Mouse (Mus musculus): ENCODE data around the gene Golgb1. TPM values are rescaled to one million over a fixed set of nuclear protein-coding genes. Genes with fewer than 3 reads are reported as not detected.

Golgb1 gene
- total and polyA plus RNA-seq, 2 experiments from 2014 or later = 22.5 to 47.3 TPM

GRCm38 (mm10) chr16:36851202-36851601 is 23.7 kb upstream of the Golgb1 start:
- Histone ChIP-seq H3K4me1 (ENCODE audit: control insufficient read depth, insufficient read depth) (no peaks in the 10 kb centered on the region), H3K9me3 (replicated peaks; ENCODE audit: control insufficient read depth, low read length) (no peaks in the 10 kb centered on the region), H3K4me2 (ENCODE audit: low read depth, low read length) (no peak overlapping the region), H3K27me3 (ENCODE audit: control insufficient read depth, insufficient read depth, low read length) (no peaks in the 10 kb centered on the region), H3K27ac (ENCODE audit: low read depth) (no peak overlapping the region), H3K9ac (replicated peaks; ENCODE audit: low read depth, low read length) (no peak overlapping the region), H3K36me3 (replicated peaks; ENCODE audit: control insufficient read depth, insufficient read depth, low read length) (peaks cover 18% of the 10 kb centered on the region), H3K4me3 (ENCODE audit: low read depth, low read length) (no peak overlapping the region)
- TF ChIP-seq CTCF (IDR thresholded peaks at IDR 0.05; ENCODE audit: low read depth) (no peak), EP300 (IDR thresholded peaks at IDR 0.05; ENCODE audit: low read depth) (no peak)
- DNase-seq (ENCODE audit: low spot score) (no peak), ATAC-seq (ENCODE audit: insufficient read depth, low read depth) (no peak)
- WGBS = 86% methylated on average over 3 of the region's 3 CpGs

- DNase-seq (ENCODE audit: low spot score) (no peak), ATAC-seq (ENCODE audit: insufficient read depth, low read depth) (no peak)
- no peaks in the 10 kb centered on the region for H3K4me1 ChIP-seq (ENCODE audit: control insufficient read depth, insufficient read depth)
- TF ChIP-seq CTCF (IDR thresholded peaks at IDR 0.05; ENCODE audit: low read depth) (no peak), EP300 (IDR thresholded peaks at IDR 0.05; ENCODE audit: low read depth) (no peak)
- no peak overlapping the region for H3K4me3 ChIP-seq (ENCODE audit: low read depth, low read length)
- H3K27me3 ChIP-seq (ENCODE audit: control insufficient read depth, insufficient read depth, low read length) = no peaks in the 10 kb centered on the region
- no peak overlapping the region for H3K9ac ChIP-seq (replicated peaks; ENCODE audit: low read depth, low read length)
- no peak overlapping the region for H3K4me2 ChIP-seq (ENCODE audit: low read depth, low read length)
- no peaks in the 10 kb centered on the region for H3K9me3 ChIP-seq (replicated peaks; ENCODE audit: control insufficient read depth, low read length)
- 0 out of 2 replicates have a peak, but pooled peaks cover 19% of the 10 kb centered on the region for H3K36me3 ChIP-seq (replicated peaks; ENCODE audit: control insufficient read depth, insufficient read depth, low read length)
- WGBS = 60% methylated on average over 3 of the region's 3 CpGs
- H3K27ac ChIP-seq (ENCODE audit: low read depth) = no peak overlapping the region
Measured at GRCm38 (mm10) chr16:36863585-36863984, 11.4 kb upstream of the Golgb1 start.

DNA sequence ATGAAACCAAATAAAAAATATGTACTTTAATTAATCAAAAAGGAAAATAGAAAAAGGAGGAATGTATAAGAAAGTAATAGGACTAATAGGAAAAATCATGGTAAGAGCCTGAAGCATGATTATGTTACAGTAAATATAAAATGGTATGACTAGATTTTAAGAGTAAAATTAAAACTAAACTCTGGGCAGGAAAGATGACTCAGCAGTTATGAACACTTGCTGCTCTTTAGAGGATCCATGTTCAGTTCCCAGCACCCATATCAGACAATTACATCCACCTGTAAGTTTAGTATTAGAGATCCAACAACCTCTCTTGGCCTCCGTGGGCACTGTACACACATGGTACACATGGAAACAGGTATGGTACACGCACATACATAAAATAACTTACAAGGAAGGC is 5.5 kb upstream of the Golgb1 start:
- DNase-seq (ENCODE audit: low spot score) (no peak), ATAC-seq (ENCODE audit: insufficient read depth, low read depth) (no peak)
- no peak overlapping the region for H3K4me2 ChIP-seq (ENCODE audit: low read depth, low read length)
- peaks cover 8% of the 10 kb centered on the region for H3K4me1 ChIP-seq (ENCODE audit: control insufficient read depth, insufficient read depth)
- H3K9me3 ChIP-seq (replicated peaks; ENCODE audit: control insufficient read depth, low read length) = no peaks in the 10 kb centered on the region
- no peak overlapping the region for H3K27ac ChIP-seq (ENCODE audit: low read depth)
- H3K36me3 ChIP-seq (replicated peaks; ENCODE audit: control insufficient read depth, insufficient read depth, low read length) = peaks cover 28% of the 10 kb centered on the region
- WGBS = 89% methylated on average over 2 of the region's 2 CpGs
- H3K9ac ChIP-seq (replicated peaks; ENCODE audit: low read depth, low read length) = no peak overlapping the region
- no peaks in the 10 kb centered on the region for H3K27me3 ChIP-seq (ENCODE audit: control insufficient read depth, insufficient read depth, low read length)
- H3K4me3 ChIP-seq (ENCODE audit: low read depth, low read length) = no peak overlapping the region
- TF ChIP-seq CTCF (IDR thresholded peaks at IDR 0.05; ENCODE audit: low read depth) (no peak), EP300 (IDR thresholded peaks at IDR 0.05; ENCODE audit: low read depth) (no peak)

GRCm38 (mm10) chr16:36875276-36875851 is 424 bp downstream of the Golgb1 start:
- peaks cover 12% of the 10 kb centered on the region for H3K4me1 ChIP-seq (ENCODE audit: control insufficient read depth, insufficient read depth)
- peak; percentile 19 for DNase-seq (ENCODE audit: low spot score)
- peak; percentile 47 for ATAC-seq (ENCODE audit: insufficient read depth, low read depth)
- peaks cover 10% of the 10 kb centered on the region for H3K36me3 ChIP-seq (replicated peaks; ENCODE audit: control insufficient read depth, insufficient read depth, low read length)
- peak overlapping the region; percentile 89 for H3K9ac ChIP-seq (replicated peaks; ENCODE audit: low read depth, low read length)
- TF ChIP-seq CTCF (IDR thresholded peaks at IDR 0.05; ENCODE audit: low read depth) = no peak
- no peak for TF ChIP-seq EP300 (IDR thresholded peaks at IDR 0.05; ENCODE audit: low read depth)
- peak overlapping the region; percentile 94 for H3K4me3 ChIP-seq (ENCODE audit: low read depth, low read length)
- WGBS = under 1% methylated on average over 48 of the region's 48 CpGs
- H3K4me2 ChIP-seq (ENCODE audit: low read depth, low read length) = peak overlapping the region; percentile 83
- H3K27ac ChIP-seq (ENCODE audit: low read depth) = peak overlapping the region; percentile 88
- H3K27me3 ChIP-seq (ENCODE audit: control insufficient read depth, insufficient read depth, low read length) = no peaks in the 10 kb centered on the region
- H3K9me3 ChIP-seq (replicated peaks; ENCODE audit: control insufficient read depth, low read length) = no peaks in the 10 kb centered on the region

GRCm38 (mm10) chr16:36877316-36877715 is 2.4 kb downstream of the Golgb1 start:
- ATAC-seq (ENCODE audit: insufficient read depth, low read depth) (no peak), DNase-seq (ENCODE audit: low spot score) (no peak)
- H3K4me2 ChIP-seq (ENCODE audit: low read depth, low read length) = no peak overlapping the region
- H3K4me3 ChIP-seq (ENCODE audit: low read depth, low read length) = no peak overlapping the region
- H3K9me3 ChIP-seq (replicated peaks; ENCODE audit: control insufficient read depth, low read length) = no peaks in the 10 kb centered on the region
- peaks cover 1% of the 10 kb centered on the region for H3K36me3 ChIP-seq (replicated peaks; ENCODE audit: control insufficient read depth, insufficient read depth, low read length)
- no peak overlapping the region for H3K27ac ChIP-seq (ENCODE audit: low read depth)
- TF ChIP-seq CTCF (IDR thresholded peaks at IDR 0.05; ENCODE audit: low read depth) (no peak; the same call in 1 of the 2 replicates), EP300 (IDR thresholded peaks at IDR 0.05; ENCODE audit: low read depth) (no peak)
- H3K4me1 ChIP-seq (ENCODE audit: control insufficient read depth, insufficient read depth) = peaks cover 12% of the 10 kb centered on the region
- H3K9ac ChIP-seq (replicated peaks; ENCODE audit: low read depth, low read length) = no peak overlapping the region
- WGBS = 75% methylated on average over 5 of the region's 5 CpGs
- no peaks in the 10 kb centered on the region for H3K27me3 ChIP-seq (ENCODE audit: control insufficient read depth, insufficient read depth, low read length)

Measured in heart, postnatal 0 days (tissue).